Mouse (Mus musculus) mouse trophoblast stem cell (cell line): ENCODE data around the gene Fzd4.

ENCODE experiments used
- in situ Hi-C, 2 experiments: fragments of 300-500 bp; cut with MseI, MboI; formaldehyde crosslinking; loops; 2 replicates in 1 of 2; 3 replicates in 1 of 2; pipeline ENCODE4 v1.15.1; 2025

Fzd4 gene

DNA sequence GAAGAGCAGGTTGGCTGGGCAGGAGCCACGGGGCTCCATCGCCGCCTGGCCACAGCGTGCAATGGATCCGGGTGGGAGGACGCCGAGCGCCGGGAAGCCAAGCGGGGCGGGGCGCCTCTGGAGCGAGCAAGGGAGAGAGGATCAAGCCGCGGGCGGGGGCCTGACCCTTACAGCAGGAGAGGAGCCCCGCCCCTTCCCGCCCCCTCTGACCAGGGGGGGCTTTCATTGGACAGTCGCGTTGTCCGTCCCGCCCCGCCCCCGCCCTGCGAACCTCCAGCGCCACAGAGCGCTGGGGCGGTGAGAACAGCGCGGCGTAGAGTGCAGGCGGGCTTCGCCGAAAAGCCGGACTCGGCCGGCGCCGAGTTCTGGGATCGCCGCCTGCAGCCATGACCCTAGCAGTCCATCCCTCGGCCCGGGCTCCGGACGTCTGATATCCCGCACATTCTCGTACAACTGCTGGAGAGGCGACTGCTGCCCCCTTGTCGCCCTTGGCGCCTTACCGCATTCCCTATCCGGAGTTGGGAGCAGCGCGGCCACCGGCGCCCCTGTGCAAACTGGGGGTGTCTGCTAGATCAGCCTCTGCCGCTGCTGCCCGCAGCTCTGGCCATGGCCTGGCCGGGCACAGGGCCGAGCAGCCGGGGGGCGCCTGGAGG is at the start of gene Fzd4, which contains the start of gene Tmem135:
TSS of gene Fzd4 (plus strand) at position 275 of the 653 bp plus-strand sequence.
TSS of gene Tmem135 (minus strand) at position 142 of the 653 bp plus-strand sequence.
- in situ Hi-C loops, result no loop called here

DNA sequence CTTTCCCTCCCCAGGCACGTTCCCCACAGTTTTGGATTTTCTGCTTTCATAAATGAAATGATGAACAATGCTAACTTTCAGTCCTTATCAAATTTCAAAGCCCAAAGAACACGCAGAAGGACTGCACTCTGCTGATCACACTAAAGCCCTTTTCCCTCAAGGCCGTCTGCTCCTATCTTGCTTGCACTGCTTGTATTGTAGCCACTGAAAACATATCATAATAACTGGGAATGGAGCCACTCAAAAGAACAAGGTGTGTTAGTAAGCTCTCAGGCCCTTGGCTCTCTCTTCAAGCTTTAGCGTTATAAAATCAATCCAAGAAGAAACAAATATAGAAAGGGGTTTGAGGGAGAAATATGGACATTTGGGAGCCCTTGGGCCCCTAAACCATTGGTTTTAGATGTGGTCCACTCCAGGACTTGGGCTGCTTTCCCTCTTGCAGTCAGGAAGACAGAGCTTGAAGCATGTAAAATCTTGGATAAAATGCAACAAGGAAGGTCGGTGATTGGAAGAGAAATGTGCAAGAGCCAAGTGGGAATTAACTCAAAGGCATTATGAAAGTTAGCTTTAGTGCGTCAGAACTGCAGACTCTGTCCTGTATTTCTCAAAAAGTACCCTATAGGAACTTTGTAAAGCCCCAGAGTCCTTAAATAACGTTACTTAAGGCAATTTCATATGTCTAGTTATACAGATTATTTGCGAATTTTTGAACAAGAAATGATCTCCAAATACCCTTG is 48.5 kb upstream of the Fzd4 start:
- in situ Hi-C loops, result no loop called here

DNA sequence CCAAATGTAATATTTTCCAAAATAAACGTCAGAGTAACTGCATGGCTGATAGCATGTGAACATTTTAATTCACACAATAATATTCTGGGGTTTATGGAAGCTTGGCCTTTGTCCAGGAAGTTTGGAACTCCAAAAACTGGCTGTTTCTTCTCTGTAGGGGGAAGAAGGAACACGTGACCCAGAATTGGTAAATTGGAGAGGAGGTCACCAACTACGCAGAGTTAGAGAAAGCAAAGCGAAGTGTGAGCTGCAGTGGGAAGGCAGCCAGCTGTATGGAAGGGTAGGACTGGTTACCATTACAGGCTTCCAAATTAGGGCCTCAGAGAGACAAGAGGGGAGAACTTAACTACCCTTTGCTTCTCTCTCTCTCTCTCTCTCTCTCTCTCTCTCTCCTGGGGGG is 47.8 kb upstream of the Fzd4 start:
- in situ Hi-C loops, result no loop called here

DNA sequence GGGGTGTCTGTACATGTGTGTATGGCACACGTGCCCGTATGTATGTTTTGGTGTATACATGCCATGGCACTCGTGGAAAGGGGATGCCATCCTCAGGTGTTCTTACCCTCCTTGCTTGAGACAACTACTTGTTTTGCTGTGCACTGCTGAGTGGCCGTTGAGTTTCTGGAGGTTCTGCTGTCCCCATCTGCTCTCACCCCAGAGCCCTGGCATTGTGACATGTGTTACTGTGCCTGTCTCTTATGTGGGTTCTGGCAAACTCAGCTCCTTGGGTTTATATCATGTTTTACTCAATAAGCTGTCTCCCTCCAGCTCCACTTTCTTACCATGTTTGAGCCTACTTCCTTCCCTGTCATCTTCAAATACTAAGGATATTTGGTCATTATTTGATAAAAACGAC is 40.2 kb upstream of the Fzd4 start:
- in situ Hi-C loops, result no loop called here

DNA sequence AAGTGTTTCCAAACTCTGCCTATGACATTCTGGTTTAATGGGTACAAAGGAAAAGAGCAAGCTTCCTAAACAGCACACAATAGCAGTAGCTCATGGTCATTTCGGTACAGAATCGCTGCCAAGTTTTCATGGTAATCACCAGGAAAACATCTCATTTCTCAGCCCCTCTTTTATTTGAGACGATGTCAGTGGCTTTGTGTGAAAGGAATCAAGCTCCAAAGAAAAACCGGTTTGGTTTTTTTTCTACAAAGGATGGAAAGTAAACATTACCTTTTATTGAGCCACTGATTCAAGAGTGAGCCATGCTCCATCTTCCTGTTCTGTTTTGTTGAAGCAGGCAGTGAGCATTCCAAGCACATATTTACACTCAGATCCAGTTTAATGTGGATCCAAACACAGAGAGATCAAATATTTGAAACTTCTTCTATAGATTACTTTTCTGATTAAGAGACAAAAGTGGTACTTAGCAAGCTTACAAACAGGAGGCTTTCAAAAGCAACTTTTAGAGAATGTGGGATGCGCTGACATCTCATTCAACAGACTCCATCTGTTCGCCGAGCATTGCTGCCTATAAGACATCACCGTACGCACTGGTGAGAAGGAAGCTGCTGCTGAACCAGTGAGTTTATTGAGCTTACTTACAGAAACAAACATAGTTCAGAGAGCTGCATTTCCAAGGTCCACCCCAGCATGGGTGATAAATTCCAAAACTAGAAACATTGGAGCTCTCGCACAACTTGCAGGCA is 38.8 kb upstream of the Fzd4 start:
- in situ Hi-C loops, result no loop called here

DNA sequence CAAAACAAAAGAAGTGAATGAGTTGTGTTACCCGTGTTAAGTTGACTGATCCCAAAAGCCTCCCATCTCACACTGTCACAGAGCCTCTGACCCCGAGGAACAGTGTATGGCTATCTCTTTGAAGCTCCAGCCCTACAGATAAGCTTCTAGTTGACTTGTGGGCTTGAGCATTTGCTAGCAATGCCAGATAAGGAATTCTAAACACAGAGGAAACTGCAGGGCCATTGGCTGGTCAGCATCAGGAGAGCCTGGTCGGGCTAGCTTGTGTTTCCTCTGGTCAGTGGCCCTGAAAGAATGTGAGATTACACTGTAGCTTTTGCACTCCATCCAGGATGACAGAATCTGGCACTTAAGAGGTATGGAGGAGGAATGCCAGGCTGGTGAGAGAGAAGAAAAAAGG is 36.5 kb upstream of the Fzd4 start:
- in situ Hi-C loops, result no loop called here

DNA sequence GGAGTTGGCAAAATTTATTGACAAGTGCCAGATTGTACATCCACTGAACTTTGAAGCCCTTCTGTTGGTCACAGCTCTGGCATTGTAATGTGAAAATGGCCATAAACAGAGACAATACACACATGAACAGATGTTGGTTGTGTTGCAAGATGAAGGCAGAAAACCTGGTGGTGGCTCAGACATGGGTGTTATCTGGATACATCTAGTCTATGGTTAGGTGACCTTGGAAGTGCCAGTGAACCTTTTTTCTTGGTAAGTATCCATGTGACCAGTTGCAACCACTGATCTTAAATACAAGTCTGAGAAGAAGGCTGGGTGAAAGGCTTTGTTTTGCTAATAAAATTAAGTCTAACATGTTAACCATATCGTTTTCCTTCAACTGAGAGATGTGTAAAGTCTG is 34.1 kb upstream of the Fzd4 start:
- in situ Hi-C loops, result no loop called here

DNA sequence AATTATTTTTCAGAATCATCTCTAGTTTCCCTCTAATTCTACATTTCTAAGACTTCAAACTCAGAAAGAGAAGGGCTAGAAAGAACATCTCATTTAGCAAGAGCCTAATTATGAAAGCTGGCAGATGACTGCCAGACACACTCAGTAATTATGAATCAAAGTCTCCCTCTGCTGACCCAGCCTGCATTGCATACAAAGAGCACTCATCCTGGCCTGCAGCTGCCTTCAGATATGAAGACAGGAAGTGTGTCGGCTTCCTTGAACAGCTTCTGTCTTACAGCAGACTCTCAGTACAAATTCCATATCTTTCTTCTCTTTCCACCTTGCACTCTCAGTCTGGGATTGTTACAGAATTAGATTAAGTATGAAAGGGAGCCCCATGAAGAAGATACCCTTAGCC is 33.2 kb upstream of the Fzd4 start:
- in situ Hi-C loops, result no loop called here

DNA sequence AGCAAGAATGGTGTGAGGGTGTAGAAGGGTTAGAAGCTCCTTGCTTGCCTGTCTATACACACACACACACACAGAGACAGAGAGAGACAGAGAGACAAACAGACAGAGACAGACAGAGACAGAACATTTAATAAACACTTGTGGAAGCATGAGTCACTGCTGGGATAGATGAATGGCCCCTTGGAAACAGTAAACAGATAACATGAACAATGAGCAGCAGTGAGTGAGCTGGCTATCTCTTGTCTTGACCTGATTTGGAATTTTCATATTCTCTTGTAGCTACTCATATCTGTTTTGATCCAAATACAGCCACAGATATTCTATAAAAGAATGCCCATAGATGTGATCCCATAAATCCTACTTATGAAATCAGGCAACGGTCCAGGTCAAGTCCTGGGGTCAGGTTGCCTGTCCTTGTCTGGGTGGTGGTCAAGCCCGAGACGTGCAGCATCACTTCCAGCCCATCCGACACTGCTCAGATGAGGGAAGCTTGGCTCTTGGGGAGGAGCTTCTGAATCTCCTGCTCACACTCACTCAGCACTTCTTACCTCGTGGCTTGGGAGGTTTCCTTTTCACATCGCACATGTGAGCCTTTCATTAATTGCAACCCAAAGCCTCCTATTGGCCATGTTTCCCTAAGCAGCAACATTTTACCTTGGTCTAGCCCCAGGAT is 32.4 kb upstream of the Fzd4 start:
- in situ Hi-C loops, result no loop called here

DNA sequence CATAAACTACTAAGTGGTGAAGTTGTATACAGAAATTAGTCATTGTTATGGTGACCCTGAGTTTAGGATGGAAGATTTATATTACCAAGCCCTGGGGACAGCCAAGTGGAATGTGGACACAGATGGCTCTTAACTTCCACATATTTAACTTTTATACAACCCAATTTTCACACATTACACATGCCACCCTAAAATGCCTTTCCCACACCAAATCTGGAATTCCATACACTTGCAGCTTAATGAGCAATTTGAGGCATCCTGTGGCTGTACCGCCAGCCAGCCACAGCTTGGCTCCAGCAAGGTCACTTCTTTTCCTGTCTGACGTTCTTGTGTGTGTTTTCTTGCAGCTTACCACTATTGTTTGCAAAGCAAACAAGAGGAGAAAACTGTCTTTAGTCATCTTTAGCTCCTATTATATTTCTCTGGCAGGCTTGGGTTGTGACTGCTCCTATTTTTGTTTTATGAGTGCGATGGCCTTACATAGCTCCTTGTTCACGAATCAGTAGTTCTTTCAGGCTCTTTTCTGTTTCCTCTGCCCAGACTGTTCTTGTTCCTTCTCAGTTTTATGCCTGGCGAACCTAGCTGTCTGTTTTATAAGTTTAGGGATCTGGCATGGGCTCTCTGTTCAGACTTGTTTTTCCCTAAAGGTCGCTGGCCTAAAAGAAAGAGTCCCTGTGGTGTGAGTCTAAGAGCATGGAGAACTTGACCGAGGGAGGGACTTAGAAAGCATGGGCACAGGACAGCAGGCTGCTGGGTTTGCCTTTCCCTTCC is 23.0 kb upstream of the Fzd4 start:
- in situ Hi-C loops, result no loop called here

DNA sequence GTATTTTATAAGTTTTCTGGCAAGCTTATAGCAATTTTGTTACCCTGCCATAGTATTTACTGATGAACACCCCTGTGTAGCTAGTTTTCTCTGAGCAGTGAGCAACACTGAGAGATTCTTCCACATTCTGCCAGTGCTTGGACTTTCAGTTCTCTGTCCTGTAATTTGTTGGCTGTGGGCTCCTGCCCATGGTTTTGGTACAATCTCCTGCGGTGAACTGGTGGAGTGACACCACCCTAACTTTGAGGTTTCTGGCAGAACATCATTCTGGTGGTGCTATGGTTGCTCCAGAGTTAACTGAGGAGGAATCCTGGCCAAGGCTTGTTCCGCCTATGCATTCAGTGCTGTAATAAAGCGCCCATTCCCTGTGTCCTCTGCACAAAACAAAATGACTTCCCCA is 21.3 kb upstream of the Fzd4 start:
- in situ Hi-C loops, result no loop called here

DNA sequence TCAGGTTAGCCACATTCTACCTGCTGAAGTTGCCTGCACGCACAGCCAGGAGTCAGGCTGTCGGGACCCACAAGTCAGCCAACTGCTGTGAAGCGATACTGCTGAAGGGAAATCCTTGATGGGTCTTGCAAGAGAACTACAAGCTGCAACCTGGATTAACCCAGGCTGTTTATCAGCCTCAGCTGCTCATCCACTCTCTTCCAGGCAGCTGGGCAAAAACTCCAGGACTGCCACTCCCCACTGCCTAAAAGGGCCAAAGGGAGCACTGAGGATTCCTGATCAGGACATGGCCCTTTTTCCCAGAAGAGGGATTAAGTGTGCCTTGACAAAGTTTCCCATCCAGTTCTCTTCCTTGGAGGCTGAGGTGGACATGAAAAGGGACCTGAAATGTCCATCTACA is 15.2 kb upstream of the Fzd4 start:
- in situ Hi-C loops, result no loop called here

DNA sequence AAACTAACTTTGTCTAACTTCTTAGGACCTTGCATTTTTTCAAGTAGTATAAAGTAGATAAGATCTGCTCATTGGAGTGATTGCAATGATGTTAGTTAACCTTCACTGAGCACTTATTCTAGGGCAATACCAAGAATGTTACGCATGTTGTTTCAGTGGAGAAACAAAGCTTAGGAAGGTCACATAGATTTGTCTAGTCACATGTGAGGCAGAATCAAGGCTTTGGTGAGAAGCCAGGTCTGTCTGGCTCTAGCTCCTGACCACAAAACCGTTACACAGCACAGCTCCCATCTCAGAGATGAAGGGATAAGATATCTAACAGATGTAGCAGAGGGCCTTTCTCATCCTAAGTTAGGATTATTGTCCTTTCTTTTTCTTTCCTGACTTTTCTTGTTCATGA is 13.5 kb upstream of the Fzd4 start:
- in situ Hi-C loops, result loop anchor here in 1 of 2 experiments (10.0 kb wide), 1 partner anchor 226 kb away; no protein-coding TSS in a partner anchor

DNA sequence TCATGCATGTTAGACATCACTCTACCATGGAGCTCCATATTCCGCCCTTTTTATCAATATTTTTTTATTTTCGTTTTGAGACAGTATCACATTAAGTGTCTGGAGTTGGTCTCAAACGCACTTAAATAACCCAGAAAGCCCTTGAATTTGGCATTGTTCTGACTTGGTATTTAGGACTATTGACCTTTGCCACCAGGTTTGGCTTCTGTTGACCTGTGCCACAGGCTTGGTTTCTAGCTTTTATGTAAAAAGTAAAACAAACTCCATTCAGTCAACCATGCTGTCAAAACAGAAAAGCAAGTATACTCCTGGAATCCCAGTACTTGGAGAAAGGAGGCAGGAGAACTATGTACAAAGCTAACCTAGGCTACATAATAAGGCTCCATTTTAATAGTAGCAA is 12.9 kb upstream of the Fzd4 start:
- in situ Hi-C loops, result loop anchor here in 1 of 2 experiments (10.0 kb wide), 1 partner anchor 226 kb away; no protein-coding TSS in a partner anchor

DNA sequence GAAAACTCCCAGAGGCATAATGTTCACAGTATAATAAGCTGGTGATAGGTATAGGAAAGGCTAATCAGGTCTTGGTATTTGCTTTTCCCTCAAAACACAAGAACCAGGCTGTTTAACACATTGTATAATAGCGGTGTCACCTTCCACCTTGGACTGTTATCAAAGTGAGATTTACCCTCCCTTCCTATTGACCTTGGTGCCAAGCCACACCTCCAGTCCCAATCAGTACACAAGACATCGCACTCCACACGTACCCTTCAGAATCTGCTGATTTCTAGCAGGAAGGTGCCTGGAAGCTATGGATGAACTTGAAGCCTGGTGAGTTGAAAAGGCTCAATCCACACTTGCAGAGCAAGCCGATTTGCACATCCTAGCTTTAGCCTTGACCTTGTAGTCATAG is 12.3 kb upstream of the Fzd4 start:
- in situ Hi-C loops, result loop anchor here in 1 of 2 experiments (10.0 kb wide), 1 partner anchor 227 kb away; no protein-coding TSS in a partner anchor

DNA sequence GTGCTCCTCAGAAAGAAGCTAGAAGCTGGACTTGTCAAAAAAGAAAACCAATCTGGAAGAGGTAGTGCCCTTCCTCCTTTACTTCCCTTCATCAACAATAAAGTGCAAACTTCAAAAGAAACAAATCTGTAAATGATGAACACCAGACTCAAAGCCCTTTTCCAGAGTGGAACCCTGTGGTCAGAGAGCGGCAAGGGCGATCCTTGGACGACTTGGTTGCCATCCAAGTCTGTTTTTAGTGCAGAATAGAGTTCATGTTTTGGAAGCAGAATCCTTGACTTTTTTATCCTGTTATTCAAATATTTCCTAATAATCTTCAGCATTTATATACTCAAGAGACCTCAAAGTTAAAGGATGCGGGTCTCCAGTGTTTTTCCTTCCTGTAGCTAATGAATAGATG is 11.8 kb upstream of the Fzd4 start:
- in situ Hi-C loops, result loop anchor here in 1 of 2 experiments (10.0 kb wide), 1 partner anchor 228 kb away; no protein-coding TSS in a partner anchor

DNA sequence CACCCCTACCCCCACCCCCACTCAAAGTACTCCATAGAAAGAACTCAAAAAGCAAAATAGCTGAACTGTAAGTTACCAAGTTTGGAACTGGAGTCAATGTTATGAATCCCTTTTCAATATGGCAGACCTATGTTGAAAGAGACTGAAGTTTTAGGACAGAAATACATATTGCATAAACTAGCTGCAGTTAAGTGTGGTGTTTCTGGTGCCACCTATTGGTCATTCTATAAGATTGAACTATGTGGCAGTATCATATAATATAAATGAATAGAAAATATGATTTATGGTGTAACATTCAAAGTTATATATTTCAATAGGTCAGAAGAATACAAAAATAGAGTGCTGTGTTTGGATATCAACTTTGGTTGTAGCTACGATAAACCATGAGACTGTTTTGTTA is 11.3 kb upstream of the Fzd4 start:
- in situ Hi-C loops, result loop anchor here in 1 of 2 experiments (10.0 kb wide), 1 partner anchor 228 kb away; no protein-coding TSS in a partner anchor

DNA sequence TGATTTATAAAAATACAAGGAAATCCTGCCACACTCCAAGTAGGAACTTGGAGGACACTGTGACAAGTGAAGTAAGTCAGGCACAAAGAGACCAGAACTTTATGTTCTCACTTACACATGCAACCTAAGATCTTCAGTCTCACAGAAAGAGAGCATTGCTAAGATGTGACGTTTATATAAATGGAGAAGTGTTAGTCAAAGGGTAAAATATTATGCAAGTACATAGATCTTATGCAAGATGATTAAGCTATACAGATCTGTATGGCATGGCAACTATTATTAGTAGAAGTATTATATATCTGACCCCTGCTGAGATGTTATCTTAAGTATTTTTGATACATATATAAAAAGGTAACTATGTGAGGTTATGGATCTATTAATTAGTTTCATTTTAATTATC is 8.8 kb upstream of the Fzd4 start:
- in situ Hi-C loops, result loop anchor here in 1 of 2 experiments (10.0 kb wide), 1 partner anchor 231 kb away; no protein-coding TSS in a partner anchor

DNA sequence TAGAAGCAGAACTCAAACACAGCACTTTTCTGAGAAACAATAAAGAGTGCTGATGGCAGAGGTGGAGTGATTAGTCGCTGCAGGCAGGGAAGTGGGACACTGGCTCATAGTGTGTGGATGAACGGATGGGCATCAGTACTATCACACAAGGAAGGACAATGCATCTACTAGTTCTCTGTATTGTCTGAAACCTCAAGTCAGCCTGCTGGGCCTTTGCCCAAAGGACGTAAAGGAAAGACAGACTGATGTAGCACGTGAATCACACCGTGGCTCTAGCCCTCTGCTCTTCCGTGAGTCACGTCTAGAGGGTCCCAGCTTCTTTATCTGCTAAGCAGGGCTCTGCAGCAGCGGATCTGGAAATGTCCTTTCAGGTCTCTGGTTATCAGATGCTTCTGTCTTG is 7.8 kb upstream of the Fzd4 start:
- in situ Hi-C loops, result loop anchor here in 1 of 2 experiments (10.0 kb wide), 1 partner anchor 232 kb away; no protein-coding TSS in a partner anchor

DNA sequence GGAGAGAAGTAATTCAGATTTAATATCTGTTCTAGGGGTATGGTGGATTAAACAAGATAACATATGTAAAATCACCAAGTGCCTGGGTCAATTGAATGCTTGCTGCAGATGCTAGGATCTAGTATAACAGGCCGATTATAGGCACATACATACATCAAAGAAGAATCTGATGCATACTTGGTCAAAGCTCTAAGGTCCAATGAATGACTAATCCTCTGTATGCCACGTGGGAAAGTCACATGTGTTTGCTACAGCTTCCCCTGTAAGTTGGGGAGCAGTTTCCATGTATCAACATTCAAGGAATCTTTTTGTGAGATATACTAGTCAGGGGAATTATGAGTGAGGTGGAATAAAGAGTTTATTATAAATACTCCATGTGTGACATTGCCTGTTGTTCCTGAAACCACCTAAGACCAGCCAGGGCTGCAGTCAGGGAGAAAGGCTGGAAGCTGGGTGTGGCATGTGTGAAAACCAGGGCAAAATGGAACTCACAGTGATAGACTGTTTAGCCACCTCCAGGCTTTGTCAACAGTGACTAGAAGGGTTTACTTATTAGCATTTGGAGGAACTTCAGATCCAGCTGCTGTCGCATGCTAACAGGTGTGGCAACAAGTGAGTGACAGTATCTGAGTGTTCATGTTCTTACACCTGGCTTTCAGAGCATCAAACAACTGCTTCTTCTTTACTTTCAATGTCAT is 6.2 kb upstream of the Fzd4 start:
- in situ Hi-C loops, result loop anchor here in 1 of 2 experiments (10.0 kb wide), 1 partner anchor 233 kb away; no protein-coding TSS in a partner anchor
